Mouse (Mus musculus) limb, embryonic 10.5 days (tissue): ENCODE measurements at regions not wholly inside any gene's neighbourhood (a gene's known extent, or its start where the extent isn't known, plus 50 kb on each side); places are given as distances from the start of the nearest gene placed in this dataset.

Experiments used
- DNase-seq: peaks from one replicate; pipeline ENCODE4 v3.0.0-alpha.2; 2017; ENCODE audit warnings: low spot score
- H3K27ac ChIP-seq: fragments of 300-500 bp; sonication (generic); 2 replicates; pipeline ENCODE4 v1.5.1; 2016; ENCODE audit warnings: mild to moderate bottlenecking
- H3K27me3 ChIP-seq: fragments of 300-500 bp; sonication (generic); 2 replicates; pipeline ENCODE4 v1.6.1; 2016; ENCODE audit warnings: low read depth, mild to moderate bottlenecking; ENCODE audit not compliant: poor library complexity, severe bottlenecking
- H3K36me3 ChIP-seq: fragments of 300-500 bp; sonication (generic); 2 replicates; pipeline ENCODE4 v1.6.1; 2016; ENCODE audit warnings: mild to moderate bottlenecking, moderate library complexity
- H3K4me1 ChIP-seq: fragments of 300-500 bp; sonication (generic); 2 replicates; pipeline ENCODE4 v1.6.1; 2016
- H3K4me3 ChIP-seq: fragments of 300-500 bp; sonication (generic); 2 replicates; pipeline ENCODE4 v1.5.1; 2016; ENCODE audit warnings: mild to moderate bottlenecking, moderate library complexity
- H3K9me3 ChIP-seq: fragments of 300-500 bp; sonication (generic); replicated peaks from 2 replicates; pipeline ENCODE4 v1.6.1; 2016; ENCODE audit warnings: mild to moderate bottlenecking
- WGBS: fragments of 180-500 bp; shearing (Covaris S2); methylation state at CpG from one replicate; pipeline ENCODE4 v1.1.7; 2016; 5-methylcytosine and 5-hydroxymethylcytosine counted together

DNA sequence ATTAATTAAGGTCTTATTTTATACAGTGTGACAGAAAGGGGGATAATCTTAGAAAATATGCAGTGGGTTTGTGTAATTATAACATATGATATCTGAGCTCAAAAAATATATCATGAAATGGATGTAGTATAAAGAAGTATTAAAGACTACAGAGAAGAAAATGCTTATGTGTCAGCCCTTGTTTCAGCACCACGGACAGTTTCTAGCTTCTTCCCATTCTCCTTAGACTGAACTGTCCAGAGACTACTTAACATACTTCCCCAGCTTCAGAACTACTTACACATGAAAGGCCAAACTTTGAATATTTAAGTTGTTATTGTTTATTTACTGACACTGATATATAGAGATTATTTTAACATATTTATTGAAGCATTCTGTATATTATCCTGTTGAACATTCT lies 578.4 kb downstream of the Nsun3 start:
- no peaks in the 10 kb centered on the region for H3K27me3 ChIP-seq
- H3K9me3 ChIP-seq, result no peaks in the 10 kb centered on the region
- 74% methylated on average over 1 of the region's 1 CpGs for WGBS
- DNase-seq, result peak; percentile 34
- H3K4me3 ChIP-seq, result no peak overlapping the region
- H3K36me3 ChIP-seq, result no peaks in the 10 kb centered on the region
- no peaks in the 10 kb centered on the region for H3K4me1 ChIP-seq
- H3K27ac ChIP-seq, result no peak overlapping the region

DNA sequence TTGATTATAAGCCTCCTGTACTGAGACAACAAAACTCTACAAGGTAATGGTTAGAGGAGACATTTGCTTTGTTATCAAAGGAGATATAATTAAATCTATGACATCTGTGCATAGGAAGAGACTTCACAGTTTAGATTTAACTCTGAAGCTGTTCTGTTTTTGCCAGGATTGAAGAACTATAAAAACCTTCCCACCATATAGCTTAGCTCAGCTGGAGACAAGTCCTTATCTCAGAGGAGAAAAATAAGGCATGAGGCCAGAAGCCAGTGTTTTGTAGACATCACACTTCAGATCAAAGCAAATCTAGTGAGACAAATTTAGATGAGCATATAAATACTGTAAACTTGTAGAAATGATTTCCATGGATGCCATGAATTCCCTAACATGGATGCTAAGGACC lies 603.6 kb downstream of the Nsun3 start:
- DNase-seq, result no peak
- Histone ChIP-seq H3K36me3 (no peaks in the 10 kb centered on the region), H3K27me3 (no peaks in the 10 kb centered on the region), H3K27ac (no peak overlapping the region), H3K4me3 (no peak overlapping the region), H3K9me3 (no peaks in the 10 kb centered on the region), H3K4me1 (no peaks in the 10 kb centered on the region)
